Mouse (Mus musculus) olfactory bulb, adult 2 months (tissue): ENCODE results near the gene Tbl3. TPM values are rescaled to one million over a fixed set of nuclear protein-coding genes. Genes with fewer than 3 reads are reported as not detected.

Experiments used
- H3K27ac ChIP-seq: fragments of 200-500 bp; 2 replicates; pipeline ENCODE4 v1.5.1; 2012; ENCODE audit warnings: low read depth, low read length; ENCODE audit not compliant: insufficient read depth
- H3K4me1 ChIP-seq: fragments of 200-500 bp; 2 replicates; pipeline ENCODE4 v1.6.1; 2012; ENCODE audit warnings: low read length; ENCODE audit not compliant: control insufficient read depth, insufficient read depth
- H3K4me3 ChIP-seq: fragments of 200-500 bp; 2 replicates; pipeline ENCODE4 v1.5.1; 2012; ENCODE audit warnings: mild to moderate bottlenecking, low read depth, low read length, moderate library complexity; ENCODE audit not compliant: insufficient read depth
- CTCF ChIP-seq: fragments of 200-500 bp; IDR thresholded peaks from 2 replicates; pipeline ENCODE4 v1.5.1; 2012; ENCODE audit warnings: low read depth, mild to moderate bottlenecking, low read length, moderate library complexity; ENCODE audit not compliant: insufficient read depth
- POLR2A ChIP-seq: fragments of 200-500 bp; IDR thresholded peaks from 2 replicates; pipeline ENCODE4 v1.6.1; 2012; ENCODE audit warnings: mild to moderate bottlenecking, low read depth, low read length, moderate library complexity; ENCODE audit not compliant: insufficient read depth
- WGBS: fragments of 180-500 bp; shearing (Covaris S2); methylation state at CpG from one replicate; pipeline ENCODE4 v1.1.7; 2018; 5-methylcytosine and 5-hydroxymethylcytosine counted together
- polyA plus RNA-seq: library from polyadenylated mRNA; stranded (reverse); fragments of >200 nt; gene quantifications from 2 replicates; pipeline ENCODE4 v1.2.4, GENCODE M21; 2012; ENCODE audit warnings: low replicate concordance; ENCODE audit not compliant: missing spikeins, insufficient read depth, insufficient read length

Tbl3 gene
- polyA plus RNA-seq, 1 experiment = not detected

- Histone ChIP-seq H3K27ac (peak within 1 kb of the TSS; percentile 93), H3K4me3 (peak within 1 kb of the TSS; percentile 99), H3K4me1 (peaks cover 25% of the 10 kb centered on the region)
- no peak for TF ChIP-seq CTCF
- peak; percentile 87 for TF ChIP-seq POLR2A
- WGBS = under 1% methylated on average over 55 of the region's 55 CpGs
Measured at GRCm38 (mm10) chr17:24689251-24690081, 18.0 kb downstream of the Tbl3 start, which contains the start of gene Syngr3. TSS of gene Syngr3 (minus strand) at chr17:24689955.

DNA sequence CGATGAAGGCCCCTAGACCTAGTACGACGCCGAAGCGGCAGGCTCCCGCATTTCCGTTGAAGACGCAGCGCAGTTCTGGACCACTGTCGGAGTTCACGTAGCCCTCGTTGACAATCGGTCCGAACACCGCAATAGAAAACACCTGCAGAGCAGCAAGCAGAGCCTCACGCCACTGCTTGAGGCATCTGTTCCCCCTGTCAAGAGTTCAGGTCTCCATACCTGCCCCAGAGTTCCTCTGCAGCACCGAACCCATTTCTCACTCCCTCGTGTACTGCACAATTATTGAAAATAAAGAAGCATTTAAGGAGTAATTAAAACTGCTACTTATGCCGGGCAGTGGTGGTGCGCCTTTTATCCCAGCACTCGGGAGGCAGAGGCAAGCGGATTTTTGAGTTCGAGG, 19.9 kb downstream of the Tbl3 start:
- Histone ChIP-seq H3K4me3 (peak overlapping the region; percentile 40), H3K4me1 (peaks cover 25% of the 10 kb centered on the region), H3K27ac (no peak overlapping the region)
- 25% methylated on average over 23 of the region's 23 CpGs for WGBS
- TF ChIP-seq POLR2A (no peak), CTCF (no peak)

DNA sequence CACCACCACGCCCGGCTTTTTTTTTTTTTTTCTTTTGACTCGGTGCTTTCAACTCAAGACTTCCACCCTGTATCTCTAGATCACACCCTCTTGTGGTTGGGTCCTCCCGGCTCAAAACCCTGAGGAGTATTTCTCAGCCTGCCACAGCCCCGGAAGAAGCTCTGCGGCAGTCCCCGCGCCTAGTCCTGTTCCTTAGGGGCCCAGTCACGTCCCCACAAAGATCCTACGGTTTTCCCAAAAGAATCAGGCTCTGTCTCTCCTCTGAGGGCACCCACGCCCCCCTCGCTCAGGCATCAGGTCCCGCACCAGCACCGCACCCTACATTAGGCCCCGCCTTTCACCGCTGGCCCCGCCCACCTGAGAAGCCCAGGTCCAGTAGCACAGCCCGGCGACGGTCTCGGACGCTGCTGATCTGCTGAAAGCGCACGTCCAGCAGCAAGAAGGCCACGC, 20.3 kb downstream of the Tbl3 start:
- peaks cover 25% of the 10 kb centered on the region for H3K4me1 ChIP-seq
- peak overlapping the region; percentile 40 for H3K4me3 ChIP-seq
- 11% methylated on average over 25 of the region's 25 CpGs for WGBS
- H3K27ac ChIP-seq = no peak overlapping the region
- TF ChIP-seq POLR2A (no peak), CTCF (no peak)

- TF ChIP-seq CTCF = no peak
- no peak for TF ChIP-seq POLR2A
Measured at GRCm38 (mm10) chr17:24686514-24686913, 20.9 kb downstream of the Tbl3 start.

DNA sequence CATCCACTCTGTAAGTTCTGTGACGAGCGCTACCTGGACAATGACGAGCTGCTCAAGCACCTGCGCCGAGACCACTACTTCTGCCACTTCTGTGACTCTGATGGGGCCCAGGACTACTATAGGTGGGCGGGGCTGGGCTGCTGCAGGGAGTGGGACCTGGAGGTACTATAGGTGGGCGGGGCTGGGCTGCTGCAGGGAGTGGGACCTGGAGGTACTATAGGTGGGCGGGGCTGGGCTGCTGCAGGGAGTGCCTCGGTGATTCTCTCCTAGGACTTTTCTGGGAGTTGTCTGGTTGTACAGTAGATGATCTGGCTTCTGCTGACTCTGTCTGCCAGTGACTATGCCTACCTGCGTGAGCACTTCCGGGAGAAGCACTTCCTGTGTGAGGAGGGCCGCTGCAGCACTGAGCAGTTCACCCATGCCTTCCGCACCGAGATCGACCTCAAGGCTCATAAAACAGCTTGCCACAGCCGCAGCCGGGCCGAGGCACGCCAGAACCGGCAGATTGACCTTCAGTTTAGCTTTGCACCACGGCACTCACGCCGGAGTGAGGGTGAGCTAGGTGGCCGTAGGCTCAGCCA, 29.9 kb downstream of the Tbl3 start:
- peaks cover 15% of the 10 kb centered on the region for H3K4me1 ChIP-seq
- WGBS = 93% methylated on average over 24 of the region's 24 CpGs
- TF ChIP-seq CTCF (no peak), POLR2A (no peak)

More at GRCm38 (mm10) chr17:24686514-24686913, 20.9 kb downstream of the Tbl3 start:
- Histone ChIP-seq H3K27ac (no peak overlapping the region), H3K4me3 (no peak overlapping the region), H3K4me1 (peaks cover 25% of the 10 kb centered on the region)
- 54% methylated on average over 16 of the region's 16 CpGs for WGBS

GRCm38 (mm10) chr17:24676877-24677276, 30.6 kb downstream of the Tbl3 start:
- TF ChIP-seq POLR2A (no peak), CTCF (no peak)

More for the DNA sequence above, 29.9 kb downstream of the Tbl3 start:
- Histone ChIP-seq H3K4me3 (no peak overlapping the region), H3K27ac (no peak overlapping the region)

DNA sequence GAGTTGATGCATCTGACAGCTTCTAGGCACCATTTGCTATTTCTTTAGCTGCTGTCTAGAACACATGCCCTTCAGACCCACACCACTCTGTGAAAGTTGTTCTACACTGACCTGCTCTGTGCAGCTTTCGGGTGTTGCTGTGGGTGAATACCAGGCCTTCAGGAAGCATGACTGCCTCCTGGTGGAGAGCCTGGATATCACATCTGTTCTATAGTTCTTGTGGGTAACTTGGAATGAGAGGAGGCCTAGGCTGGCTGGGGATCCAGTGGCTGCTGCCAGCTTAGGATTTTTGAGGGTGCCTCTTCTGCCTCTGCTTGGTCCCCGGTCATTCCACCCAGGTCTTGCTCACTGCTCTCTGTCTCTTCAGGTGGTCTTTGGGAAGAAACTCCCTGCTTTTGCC, 31.3 kb downstream of the Tbl3 start:
- H3K4me3 ChIP-seq = no peak overlapping the region
- TF ChIP-seq CTCF (no peak; the same call in 1 of the 2 replicates), POLR2A (no peak)
- no peak overlapping the region for H3K27ac ChIP-seq
- 37% methylated on average over 2 of the region's 2 CpGs for WGBS
- peaks cover 24% of the 10 kb centered on the region for H3K4me1 ChIP-seq

More at GRCm38 (mm10) chr17:24676877-24677276, 30.6 kb downstream of the Tbl3 start:
- no peak overlapping the region for H3K4me3 ChIP-seq
- peaks cover 21% of the 10 kb centered on the region for H3K4me1 ChIP-seq
- no peak overlapping the region for H3K27ac ChIP-seq
- WGBS = 94% methylated on average over 5 of the region's 5 CpGs

GRCm38 (mm10) chr17:24674277-24674676, 33.2 kb downstream of the Tbl3 start:
- 53% methylated on average over 7 of the region's 7 CpGs for WGBS
- H3K4me1 ChIP-seq = peaks cover 26% of the 10 kb centered on the region

DNA sequence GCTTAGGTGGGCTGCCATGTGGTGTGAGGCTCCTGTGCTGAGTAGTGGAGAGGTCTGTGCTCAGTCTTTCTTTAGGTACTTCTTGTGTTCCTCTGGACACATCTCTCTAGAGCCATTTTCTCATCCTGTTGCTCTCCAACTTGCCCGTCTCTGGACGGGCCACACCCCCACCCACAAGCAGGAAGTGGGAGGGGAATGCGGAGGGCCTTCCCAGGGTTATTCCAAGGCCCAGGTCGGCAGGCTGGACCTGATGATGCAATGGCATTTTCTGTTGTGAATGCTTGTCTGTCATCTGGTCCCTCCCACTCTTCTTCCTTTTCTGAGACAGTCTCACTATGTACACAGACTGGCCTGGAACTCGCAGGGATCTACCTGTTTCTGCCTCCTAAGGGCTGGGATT, 35.3 kb downstream of the Tbl3 start:
- TF ChIP-seq POLR2A = no peak
- TF ChIP-seq CTCF = no peak
- no peak overlapping the region for H3K4me3 ChIP-seq
- peaks cover 26% of the 10 kb centered on the region for H3K4me1 ChIP-seq
- WGBS = 32% methylated on average over 5 of the region's 5 CpGs
- no peak overlapping the region for H3K27ac ChIP-seq

More at GRCm38 (mm10) chr17:24674277-24674676, 33.2 kb downstream of the Tbl3 start:
- Histone ChIP-seq H3K4me3 (no peak overlapping the region), H3K27ac (no peak overlapping the region)
- TF ChIP-seq CTCF (no peak), POLR2A (no peak)
